Mouse (Mus musculus) heart, adult 2 months (tissue): Measurements from ENCODE around the gene Efna2.

Experiments used
- CTCF ChIP-seq: fragments of 200-600 bp; IDR thresholded peaks from 2 replicates; pipeline ENCODE4 v1.8.1; 2022; ENCODE audit warnings: antibody characterized with exemption, mild to moderate bottlenecking, moderate library complexity
- EP300 ChIP-seq: fragments of 200-500 bp; IDR thresholded peaks from 2 replicates; pipeline ENCODE4 v1.6.1; 2011; ENCODE audit warnings: low read depth, low read length, control low read depth; ENCODE audit not compliant: insufficient read depth
- POLR2A ChIP-seq: fragments of 200-500 bp; IDR thresholded peaks from 2 replicates; pipeline ENCODE4 v1.6.1; 2011; ENCODE audit warnings: mild to moderate bottlenecking, low read depth, low read length, control low read depth; ENCODE audit not compliant: insufficient read depth

DNA sequence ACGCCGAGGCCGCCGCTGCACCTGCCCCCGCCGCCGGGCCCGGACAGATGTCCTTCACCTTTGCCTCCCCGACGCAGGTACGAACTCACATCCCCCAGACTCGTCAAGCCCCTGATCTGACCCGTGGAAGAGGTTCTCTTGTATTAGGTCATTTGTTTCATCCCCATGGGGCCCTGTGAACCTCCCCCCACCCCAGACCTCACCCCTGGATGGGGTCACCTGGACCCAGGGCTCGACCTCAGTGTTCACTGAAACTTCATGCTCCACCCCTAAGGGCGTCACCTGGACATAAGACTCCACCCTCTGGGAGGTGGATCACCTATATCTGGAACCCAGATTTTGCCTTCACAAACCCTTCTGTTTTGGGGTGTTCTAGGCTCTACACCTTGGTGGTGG is 36.8 kb upstream of the Efna2 start:
- no peak; the same call in 1 of the 2 replicates for TF ChIP-seq POLR2A
- TF ChIP-seq CTCF, result no peak
- TF ChIP-seq EP300, result no peak
